Mouse (Mus musculus) left cerebral cortex, postnatal 10 days (tissue): ENCODE results near the gene Ankrd6. TPM values are rescaled to one million over a fixed set of nuclear protein-coding genes. Genes with fewer than 3 reads are reported as not detected.

Source experiments
- DNase-seq, 2 experiments: peaks; one replicate each; pipeline ENCODE4 v3.0.0; 2021 to 2022; ENCODE audit warnings: low spot score in 2 of 2, mixed read lengths in 1 of 2; ENCODE audit errors: extremely low spot score in 1 of 2
- intact Hi-C: fragments of 180-260 bp; cut with DNase I; formaldehyde crosslinking; loops from one replicate; pipeline ENCODE4 v1.15.1; 2025
- total RNA-seq, 2 experiments: library from RNA; stranded (reverse); gene quantifications; 2 replicates each; pipeline ENCODE4 v1.2.3; 2021

Ankrd6 gene
- total RNA-seq, 2 experiments from 2014 or later: 23.1 to 25.3 TPM

- DNase-seq: no peak
- intact Hi-C loops: no loop called here
Measured at GRCm38 (mm10) chr4:32915928-32916327, 34.7 kb downstream of the Ankrd6 start.

- intact Hi-C loops: no loop called here
- DNase-seq: no peak
Measured at GRCm38 (mm10) chr4:32909996-32910395, 40.6 kb downstream of the Ankrd6 start.

GRCm38 (mm10) chr4:32909241-32909979, 41.2 kb downstream of the Ankrd6 start:
- intact Hi-C loops: no loop called here
- no peak for DNase-seq

- no peak for DNase-seq
- intact Hi-C loops: no loop called here
Measured at GRCm38 (mm10) chr4:32907631-32908030, 43.0 kb downstream of the Ankrd6 start.

- intact Hi-C loops: no loop called here
- peak in 1 of 2 experiments; percentile 80 for DNase-seq
Measured at GRCm38 (mm10) chr4:32906627-32907026, 44.0 kb downstream of the Ankrd6 start.

GRCm38 (mm10) chr4:32905913-32906312, 44.7 kb downstream of the Ankrd6 start:
- no peak for DNase-seq
- intact Hi-C loops: no loop called here

- no peak for DNase-seq
- intact Hi-C loops: no loop called here
Measured at GRCm38 (mm10) chr4:32905381-32905780, 45.3 kb downstream of the Ankrd6 start.

GRCm38 (mm10) chr4:32903826-32904225, 46.8 kb downstream of the Ankrd6 start:
- intact Hi-C loops: no loop called here
- no peak for DNase-seq

- DNase-seq: no peak
- intact Hi-C loops: no loop called here
Measured at GRCm38 (mm10) chr4:32899051-32899450, 51.6 kb downstream of the Ankrd6 start.

- DNase-seq: no peak
- intact Hi-C loops: no loop called here
Measured at GRCm38 (mm10) chr4:32891341-32891740, 59.3 kb downstream of the Ankrd6 start.

GRCm38 (mm10) chr4:32890735-32891098, 59.9 kb downstream of the Ankrd6 start:
- no peak for DNase-seq
- intact Hi-C loops: no loop called here

GRCm38 (mm10) chr4:32889996-32890734, 60.5 kb downstream of the Ankrd6 start:
- intact Hi-C loops: no loop called here
- DNase-seq: peak in 1 of 2 experiments; percentile 17

GRCm38 (mm10) chr4:32889246-32889645, 61.4 kb downstream of the Ankrd6 start:
- intact Hi-C loops: no loop called here
- peak; percentile 70 to 72 for DNase-seq

GRCm38 (mm10) chr4:32886479-32886878, 64.2 kb downstream of the Ankrd6 start:
- intact Hi-C loops: no loop called here
- DNase-seq: no peak

GRCm38 (mm10) chr4:32884599-32884998, 66.0 kb downstream of the Ankrd6 start:
- no peak for DNase-seq
- intact Hi-C loops: no loop called here

- intact Hi-C loops: no loop called here
- no peak for DNase-seq
Measured at GRCm38 (mm10) chr4:32881001-32881400, 69.6 kb downstream of the Ankrd6 start.

GRCm38 (mm10) chr4:32874669-32875068, 76.0 kb downstream of the Ankrd6 start:
- no peak for DNase-seq
- intact Hi-C loops: no loop called here

GRCm38 (mm10) chr4:32872189-32872749, 78.4 kb downstream of the Ankrd6 start:
- DNase-seq: no peak

GRCm38 (mm10) chr4:32869370-32869769, 81.3 kb downstream of the Ankrd6 start:
- no peak for DNase-seq
- intact Hi-C loops: loop anchor here (10.0 kb wide), 1 partner anchor 55 kb away; no protein-coding TSS in a partner anchor

More at GRCm38 (mm10) chr4:32872189-32872749, 78.4 kb downstream of the Ankrd6 start:
- intact Hi-C loops: no loop called here

GRCm38 (mm10) chr4:32868858-32869257, 81.8 kb downstream of the Ankrd6 start:
- no peak for DNase-seq
- intact Hi-C loops: loop anchor here (10.0 kb wide), 1 partner anchor 56 kb away; no protein-coding TSS in a partner anchor
